17 mouse cellular contexts compared by ENCODE assay signal in the genomic region with DNA sequence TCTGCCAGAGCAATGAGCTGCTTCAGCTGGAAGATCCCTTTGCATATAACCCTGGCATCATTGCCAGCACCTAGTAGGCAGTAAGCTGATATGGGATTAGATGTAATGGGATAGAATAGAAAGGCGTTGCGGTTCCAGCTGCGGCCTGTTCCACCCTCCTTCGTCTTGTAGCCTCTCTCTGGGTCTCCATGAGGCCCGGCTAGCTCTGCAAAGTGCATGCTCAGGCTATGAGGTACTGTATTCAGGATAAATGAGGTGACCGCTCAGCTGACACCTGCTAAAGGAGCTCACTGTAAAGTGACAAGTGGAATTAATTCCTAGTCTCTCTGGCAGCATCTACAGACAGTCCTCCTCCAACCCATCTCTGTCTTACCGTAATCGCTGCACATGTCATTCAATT. TPM values are rescaled to one million over a fixed set of nuclear protein-coding genes. Genes with fewer than 3 reads are reported as not detected.
DNase-seq lines count a peak whose midpoint lies in the region; ATAC-seq and TF ChIP-seq lines count a peak whose summit lies in the region.
"Had no signal": no experiment of that assay in that cellular context is flagged by ENCODE, and none has a peak within 500 bp of the region (broad histone marks: within the 10 kb centered on the region; RNA-seq: fewer than 3 reads in every experiment).

No protein-coding gene starts in this region.

- H3K27me3 ChIP-seq in heart, embryonic 12.5 days (replicated peaks) = peaks cover 13% of the 10 kb centered on the region; the same call in 1 of the 2 replicates
- no peaks in the 10 kb centered on the region for H3K27me3 ChIP-seq in forebrain, embryonic 14.5 days (replicated peaks; ENCODE audit: control insufficient read depth, insufficient read depth, low read length)
- H3K27me3 ChIP-seq in forebrain, postnatal 0 days (ENCODE audit: insufficient read depth, low read length) = no peaks in the 10 kb centered on the region
- H3K27me3 ChIP-seq in midbrain, embryonic 16.5 days (ENCODE audit: control insufficient read depth, insufficient read depth, low read depth, low read length) = no peaks in the 10 kb centered on the region
- H3K27me3 ChIP-seq: intestine, embryonic 15.5 days; neural tube, embryonic 12.5 days; stomach, embryonic 15.5 days had no signal

- H3K36me3 ChIP-seq in heart, embryonic 12.5 days = no peaks in the 10 kb centered on the region
- H3K36me3 ChIP-seq in forebrain, embryonic 14.5 days (ENCODE audit: control insufficient read depth, insufficient read depth, low read length) = no peaks in the 10 kb centered on the region
- no peaks in the 10 kb centered on the region for H3K36me3 ChIP-seq in forebrain, postnatal 0 days (ENCODE audit: insufficient read depth)
- H3K36me3 ChIP-seq in midbrain, embryonic 16.5 days (ENCODE audit: control insufficient read depth, insufficient read depth, low read length) = no peaks in the 10 kb centered on the region
- H3K36me3 ChIP-seq: intestine, embryonic 15.5 days; neural tube, embryonic 12.5 days; stomach, embryonic 15.5 days had no signal

- no peak overlapping the region for H3K4me2 ChIP-seq in heart, embryonic 12.5 days
- no peak overlapping the region for H3K4me2 ChIP-seq in forebrain, embryonic 14.5 days (ENCODE audit: low read length)
- H3K4me2 ChIP-seq in forebrain, postnatal 0 days (ENCODE audit: low read depth) = no peak overlapping the region
- no peak overlapping the region for H3K4me2 ChIP-seq in midbrain, embryonic 16.5 days (ENCODE audit: low read length)
- H3K4me2 ChIP-seq: intestine, embryonic 15.5 days; stomach, embryonic 15.5 days had no signal

- no peak overlapping the region for H3K4me3 ChIP-seq in heart, embryonic 12.5 days
- H3K4me3 ChIP-seq in forebrain, embryonic 14.5 days (ENCODE audit: low read depth, low read length) = no peak overlapping the region
- H3K4me3 ChIP-seq in forebrain, postnatal 0 days (ENCODE audit: low read depth, low read length) = no peak overlapping the region
- H3K4me3 ChIP-seq in midbrain, embryonic 16.5 days (ENCODE audit: low read depth, low read length) = no peak overlapping the region
- H3K4me3 ChIP-seq: intestine, embryonic 15.5 days; neural tube, embryonic 12.5 days; stomach, embryonic 15.5 days had no signal

- H3K9ac ChIP-seq in heart, embryonic 12.5 days = no peak overlapping the region
- H3K9ac ChIP-seq in forebrain, embryonic 14.5 days (ENCODE audit: low read length) = peak overlapping the region; percentile 13; the same call in 1 of the 2 replicates
- no peak overlapping the region for H3K9ac ChIP-seq in forebrain, postnatal 0 days
- H3K9ac ChIP-seq in midbrain, embryonic 16.5 days (ENCODE audit: low read depth, low read length) = no peak overlapping the region; the same call in 1 of the 2 replicates
- H3K9ac ChIP-seq: intestine, embryonic 15.5 days; neural tube, embryonic 12.5 days; stomach, embryonic 15.5 days had no signal

- peaks cover 15% of the 10 kb centered on the region for H3K4me1 ChIP-seq in heart, embryonic 12.5 days (replicated peaks)
- H3K4me1 ChIP-seq in forebrain, embryonic 14.5 days (ENCODE audit: control insufficient read depth, insufficient read depth, low read length) = peaks cover 22% of the 10 kb centered on the region
- peaks cover 17% of the 10 kb centered on the region for H3K4me1 ChIP-seq in forebrain, postnatal 0 days (ENCODE audit: insufficient read depth)
- H3K4me1 ChIP-seq in midbrain, embryonic 16.5 days (ENCODE audit: control insufficient read depth, insufficient read depth, low read length) = peaks cover 26% of the 10 kb centered on the region
- H3K4me1 ChIP-seq: intestine, embryonic 15.5 days; stomach, embryonic 15.5 days had no signal

- H3K27ac ChIP-seq in heart, embryonic 12.5 days (ENCODE audit: poor library complexity, severe bottlenecking) = no peak overlapping the region
- peak overlapping the region; percentile 49 for H3K27ac ChIP-seq in forebrain, embryonic 14.5 days (ENCODE audit: low read depth, low read length)
- H3K27ac ChIP-seq in forebrain, postnatal 0 days (ENCODE audit: low read depth, low read length) = peak overlapping the region; percentile 67
- peak overlapping the region; percentile 90 for H3K27ac ChIP-seq in midbrain, embryonic 16.5 days (ENCODE audit: low read length)
- H3K27ac ChIP-seq: intestine, embryonic 15.5 days; neural tube, embryonic 12.5 days; stomach, embryonic 15.5 days had no signal

- no peak for TF ChIP-seq CTCF in forebrain, postnatal 0 days (IDR thresholded peaks at IDR 0.05; ENCODE audit: low read depth)

- 74% methylated on average over 8 of the region's 8 CpGs for WGBS in heart, embryonic 12.5 days
- WGBS in forebrain, embryonic 14.5 days = 53% methylated on average over 8 of the region's 8 CpGs
- WGBS in forebrain, postnatal 0 days = 45% methylated on average over 8 of the region's 8 CpGs
- WGBS in midbrain, embryonic 16.5 days = 53% methylated on average over 8 of the region's 8 CpGs

- no peaks in the 10 kb centered on the region for H3K9me3 ChIP-seq in heart, embryonic 12.5 days (replicated peaks)
- no peaks in the 10 kb centered on the region for H3K9me3 ChIP-seq in forebrain, embryonic 14.5 days (replicated peaks; ENCODE audit: control insufficient read depth, low read length)
- H3K9me3 ChIP-seq in forebrain, postnatal 0 days (ENCODE audit: low read length) = no peaks in the 10 kb centered on the region
- H3K9me3 ChIP-seq in midbrain, embryonic 16.5 days (replicated peaks; ENCODE audit: control insufficient read depth, low read length, poor library complexity, severe bottlenecking) = no peaks in the 10 kb centered on the region
- H3K9me3 ChIP-seq: intestine, embryonic 15.5 days; neural tube, embryonic 12.5 days; stomach, embryonic 15.5 days had no signal

- peak; percentile 36 for DNase-seq in heart, adult 11 months
- peak; percentile 29 for DNase-seq in forebrain, embryonic 14.5 days (ENCODE audit: low spot score)
- no peak for DNase-seq in forebrain, postnatal 0 days
- DNase-seq in kidney, postnatal 36 days = no peak
- no peak for DNase-seq in embryo, embryonic 11 days
- DNase-seq: adrenal gland, adult 2 months; heart, postnatal 14 days; kidney, postnatal 25 days; layer of hippocampus, postnatal 36 days; thymus, postnatal 14 days had no signal

- ATAC-seq in heart, embryonic 12.5 days (ENCODE audit: insufficient number of reproducible peaks, low FRiP score) = no peak
- peak; percentile 32; the same call in 1 of the 2 replicates for ATAC-seq in forebrain, embryonic 14.5 days
- ATAC-seq in forebrain, postnatal 0 days = peak; percentile 30
- peak; percentile 47 for ATAC-seq in midbrain, embryonic 16.5 days
- ATAC-seq: CD4-positive, CD25-positive, alpha-beta regulatory T cell, adult 4 months; intestine, embryonic 15.5 days had no signal

RNA-seq across cellular contexts. Expression of gene Kcnc4, which starts 46.8 kb away (rescaled TPM):
- 0.12 and 0.15 TPM in 2 replicates for polyA plus RNA-seq in heart, embryonic 12.5 days (2016; fragmentation: Nextera tagmentation; extraction: Ambion mirVana)
- polyA plus RNA-seq in forebrain, embryonic 14.5 days (2014; fragmentation: Nextera tagmentation; extraction: Ambion mirVana) = 1.4 and 1.8 TPM in 2 replicates
- 10.7 and 15.4 TPM in 2 replicates for total RNA-seq in forebrain, postnatal 0 days (2014; rRNA removed)
- polyA plus RNA-seq in forebrain, postnatal 0 days (2015; fragmentation: Nextera tagmentation; extraction: Ambion mirVana) = 4.2 and 6.6 TPM in 2 replicates
- 5.8 and 8.8 TPM in 2 replicates for polyA plus RNA-seq in midbrain, embryonic 16.5 days (2015; fragmentation: Nextera tagmentation; extraction: Ambion mirVana)
- total RNA-seq: MEL had no signal
- polyA plus RNA-seq: CD4-positive, CD25-positive, alpha-beta regulatory T cell, adult 4 months; stomach, embryonic 15.5 days had no signal

Comparison
In these comparisons a context has a peak if more than half of its experiments do, and no peak if none do; other contexts are left out.
1. DNase-seq: peak in heart, adult 11 months (single experiment) and forebrain, embryonic 14.5 days (single experiment); none in forebrain, postnatal 0 days (single experiment), kidney, postnatal 36 days (0 of 2) and embryo, embryonic 11 days (single experiment).